Mouse (Mus musculus): ENCODE measurements around the gene Irx1. TPM values are rescaled to one million over a fixed set of nuclear protein-coding genes. Genes with fewer than 3 reads are reported as not detected.

Gene Irx1
- 0.03 and 0.04 TPM in 2 replicates for polyA plus RNA-seq (2012; rRNA removed)

GRCm38 (mm10) chr13:71963356-71964351 is at the start of gene Irx1:
Gene Irx1 (minus strand): TSS chr13:71963723.
- DNase-seq (ENCODE audit: low spot score): no peak

DNA sequence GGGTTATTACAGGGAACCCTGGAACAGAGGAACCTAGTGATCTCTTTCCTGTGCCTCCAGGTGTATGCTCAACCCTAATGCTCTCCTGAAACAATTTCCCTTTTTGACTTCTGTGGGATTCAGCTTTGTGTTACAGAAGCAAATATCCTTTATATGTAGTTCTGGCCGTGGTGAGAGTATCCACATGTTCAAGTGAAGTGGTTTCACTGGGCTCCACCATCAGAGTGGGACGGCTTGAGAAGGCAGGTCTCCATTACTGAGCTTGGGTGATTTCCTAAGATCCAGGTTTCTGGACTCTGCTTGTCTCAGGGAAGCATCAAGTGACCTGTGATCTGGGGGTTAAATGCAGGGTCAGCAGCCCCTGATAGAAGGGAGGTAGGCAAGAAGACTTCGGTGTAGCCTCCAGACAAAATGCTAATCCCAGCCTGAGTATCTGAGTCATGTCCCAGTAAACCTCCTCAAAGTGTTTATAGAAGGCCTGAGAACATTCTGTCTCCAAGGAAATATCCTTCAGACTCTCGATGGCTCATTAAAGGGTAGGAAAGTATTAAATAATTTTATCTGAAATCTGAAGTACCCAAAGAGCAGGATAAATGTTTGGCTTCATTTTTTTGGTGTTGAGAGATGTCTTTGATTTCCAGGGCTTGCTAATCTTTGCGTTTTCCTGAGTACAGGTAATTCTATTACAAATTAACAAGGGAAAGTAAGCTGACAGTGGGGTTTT is 16.6 kb upstream of the Irx1 start:
- DNase-seq (ENCODE audit: low spot score): no peak

GRCm38 (mm10) chr13:71975753-71976152 is 12.2 kb upstream of the Irx1 start:
- DNase-seq (ENCODE audit: low spot score): no peak

DNA sequence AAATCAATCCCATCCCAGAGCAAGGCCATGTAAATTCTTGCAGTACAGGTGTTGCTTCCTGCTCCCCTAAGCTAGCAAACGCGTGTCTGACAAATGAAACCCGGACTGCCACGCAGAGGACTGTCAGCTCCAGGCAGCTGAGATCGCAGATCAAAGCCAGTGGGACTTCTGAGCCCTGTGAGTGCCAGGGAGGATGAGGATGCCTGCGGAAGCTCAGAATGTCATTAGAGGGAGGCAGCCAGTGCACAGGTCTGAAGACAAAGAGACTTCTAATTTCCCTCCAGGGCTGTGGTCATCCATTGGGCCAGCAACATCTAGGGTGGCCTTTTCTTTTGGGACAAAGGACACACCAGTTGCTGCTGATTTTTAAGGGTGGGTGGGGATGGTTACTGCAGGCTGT is 4.8 kb upstream of the Irx1 start:
- no peak for DNase-seq (ENCODE audit: low spot score)

GRCm38 (mm10) chr13:71967341-71968250 is 4.1 kb upstream of the Irx1 start:
- DNase-seq (ENCODE audit: low spot score): no peak

GRCm38 (mm10) chr13:71966631-71967030 is 3.1 kb upstream of the Irx1 start:
- no peak for DNase-seq (ENCODE audit: low spot score)

GRCm38 (mm10) chr13:71964366-71964765 is 843 bp upstream of the Irx1 start:
- DNase-seq (ENCODE audit: low spot score): no peak

DNA sequence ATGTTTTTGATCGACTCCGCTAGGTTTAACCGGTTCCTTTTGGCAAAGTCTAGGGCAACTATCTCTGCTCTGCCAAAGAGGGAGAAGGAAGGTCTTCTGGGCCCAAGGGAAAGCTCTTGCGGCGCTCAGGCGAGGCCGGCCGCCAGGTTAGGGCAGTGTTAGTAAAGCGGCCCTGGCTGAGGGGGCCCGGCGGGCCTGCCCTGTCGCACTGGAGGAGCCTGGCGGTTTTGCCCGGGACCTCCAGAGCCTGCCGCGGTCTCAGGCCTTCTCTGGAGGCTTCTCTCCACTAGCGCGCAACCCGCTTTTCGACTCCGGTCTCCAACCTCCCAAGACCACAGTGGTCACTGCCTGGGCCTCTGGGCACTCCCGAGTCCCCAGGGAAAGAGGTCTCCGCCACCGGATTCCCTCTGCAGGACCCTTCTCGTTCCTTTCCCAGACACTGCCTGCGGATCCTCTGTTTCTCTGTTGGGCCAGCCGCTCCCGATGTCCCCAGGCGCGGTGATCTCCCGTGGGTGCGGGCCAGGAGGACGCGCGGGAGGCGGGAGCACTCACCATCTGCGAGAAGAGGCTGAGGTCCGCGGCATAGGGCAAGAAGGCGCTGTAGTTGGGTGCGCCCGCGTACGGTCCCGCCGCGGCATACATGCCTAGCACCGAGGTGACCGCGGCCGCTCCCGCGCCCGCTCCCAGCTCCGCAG is 715 bp downstream of the Irx1 start:
- DNase-seq (ENCODE audit: low spot score): no peak

- DNase-seq (ENCODE audit: low spot score): no peak
These were observed 1.4 kb downstream of the Irx1 start for GRCm38 (mm10) chr13:71961891-71962660.

- DNase-seq (ENCODE audit: low spot score): no peak
These were observed 2.4 kb downstream of the Irx1 start for GRCm38 (mm10) chr13:71960846-71961735.

DNA sequence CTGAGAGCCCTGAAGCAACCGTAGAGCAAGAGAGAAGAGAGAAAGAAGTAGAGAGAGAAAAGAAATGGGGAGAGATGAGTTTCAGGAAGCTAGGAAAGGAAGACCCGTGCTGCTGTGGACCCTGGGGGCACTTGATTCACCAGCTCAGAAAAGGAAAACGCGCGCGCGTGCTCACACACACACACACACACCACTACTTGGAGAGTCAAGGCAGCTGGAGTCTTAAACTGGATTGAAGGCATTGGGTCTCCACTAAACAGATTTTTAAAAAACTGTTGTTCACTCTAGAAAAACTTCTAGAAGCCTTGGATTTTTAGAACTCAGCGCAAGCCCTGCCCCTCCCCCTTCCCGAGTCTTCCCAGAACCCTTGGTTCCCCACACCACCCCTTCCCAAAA is 3.2 kb downstream of the Irx1 start:
- no peak for DNase-seq (ENCODE audit: low spot score)

DNA sequence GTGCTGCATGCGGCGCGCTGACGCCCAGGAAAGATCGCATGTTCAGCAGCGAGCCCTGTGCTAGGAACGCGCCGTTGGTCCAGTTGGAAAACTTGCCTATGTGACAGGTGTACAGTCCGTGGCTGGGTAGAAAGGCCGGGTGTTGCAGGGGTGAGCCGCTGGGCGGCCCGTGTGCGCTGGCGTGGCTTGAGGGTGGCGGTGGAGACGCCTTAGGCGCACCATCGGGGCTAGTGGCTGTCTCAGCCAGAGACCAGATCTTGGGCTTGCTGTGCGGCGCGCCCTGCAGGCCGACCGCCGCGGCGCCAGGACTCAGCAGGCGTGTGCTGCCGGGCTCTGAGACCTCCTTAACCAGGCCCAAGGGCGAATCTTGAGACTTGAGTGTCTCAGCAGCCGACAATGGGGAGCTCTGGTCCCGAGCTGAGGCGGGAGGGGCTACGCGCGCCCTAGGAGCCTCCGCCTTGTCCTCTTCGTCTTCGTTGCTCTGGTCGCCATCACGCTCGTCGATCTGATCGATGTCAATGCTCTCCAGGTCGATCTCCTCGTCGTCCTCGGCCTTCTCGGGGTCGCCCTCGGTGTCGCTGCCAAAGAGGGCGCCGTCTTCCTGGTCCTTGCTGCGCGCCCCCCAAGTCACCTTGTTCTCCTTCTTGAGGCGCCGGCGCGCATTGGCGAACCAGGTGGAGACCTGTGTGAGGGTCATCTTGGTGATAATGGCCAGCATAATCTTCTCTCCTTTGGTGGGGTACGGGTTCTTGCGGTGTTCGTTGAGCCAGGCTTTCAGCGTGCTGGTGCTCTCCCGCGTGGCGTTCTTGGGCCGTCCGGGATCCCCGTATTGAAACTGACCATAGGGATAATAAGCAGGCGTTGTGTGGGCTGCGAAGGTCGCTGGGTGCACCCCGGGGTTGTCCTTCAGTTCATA is 3.9 kb downstream of the Irx1 start:
- no peak for DNase-seq (ENCODE audit: low spot score)

DNA sequence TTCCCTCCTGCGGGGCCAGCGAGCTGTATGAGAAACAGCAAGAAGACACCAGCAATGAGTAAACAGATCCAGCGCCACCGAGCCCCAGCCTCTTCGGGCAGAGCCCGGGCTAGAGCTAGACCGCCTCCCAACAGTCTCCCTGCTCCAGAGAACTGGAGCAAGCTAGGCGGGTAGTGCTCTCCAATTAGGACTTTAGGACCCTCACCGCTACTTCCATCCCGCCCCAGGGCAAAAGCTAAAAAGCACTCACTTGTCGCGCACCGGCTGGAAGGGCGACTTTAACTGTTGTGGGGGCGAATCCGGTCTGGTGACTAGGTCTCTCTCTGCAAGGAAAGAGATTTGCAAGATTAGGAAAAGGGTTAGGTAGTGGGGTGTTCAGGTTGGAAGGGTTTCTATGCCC is 4.9 kb downstream of the Irx1 start:
- no peak for DNase-seq (ENCODE audit: low spot score)

DNA sequence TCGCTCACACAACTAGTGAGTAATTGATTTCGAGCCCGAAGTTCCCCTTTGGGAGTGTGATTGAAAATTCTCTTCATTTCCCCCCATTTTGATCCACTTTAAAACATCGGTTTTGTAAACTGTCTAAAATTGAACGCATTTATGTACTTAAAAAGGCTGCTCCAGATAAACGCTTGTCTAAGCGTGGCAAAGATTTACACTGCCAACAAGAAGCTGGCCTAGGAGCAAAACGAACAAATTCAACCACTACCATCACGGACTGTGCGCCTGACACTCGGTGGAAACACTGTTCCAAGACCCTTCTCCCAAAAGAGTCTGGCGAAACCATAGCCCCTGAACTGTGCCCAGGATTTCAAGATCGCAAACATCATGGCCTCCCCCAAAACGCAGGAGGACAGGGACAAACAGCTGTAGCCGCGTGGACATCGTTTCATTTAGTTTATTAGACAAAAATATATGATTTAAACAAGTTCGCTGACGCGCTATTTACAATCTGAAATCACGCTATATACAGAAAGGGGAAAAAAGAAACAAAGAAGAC is 5.6 kb downstream of the Irx1 start:
- no peak for DNase-seq (ENCODE audit: low spot score)

DNA sequence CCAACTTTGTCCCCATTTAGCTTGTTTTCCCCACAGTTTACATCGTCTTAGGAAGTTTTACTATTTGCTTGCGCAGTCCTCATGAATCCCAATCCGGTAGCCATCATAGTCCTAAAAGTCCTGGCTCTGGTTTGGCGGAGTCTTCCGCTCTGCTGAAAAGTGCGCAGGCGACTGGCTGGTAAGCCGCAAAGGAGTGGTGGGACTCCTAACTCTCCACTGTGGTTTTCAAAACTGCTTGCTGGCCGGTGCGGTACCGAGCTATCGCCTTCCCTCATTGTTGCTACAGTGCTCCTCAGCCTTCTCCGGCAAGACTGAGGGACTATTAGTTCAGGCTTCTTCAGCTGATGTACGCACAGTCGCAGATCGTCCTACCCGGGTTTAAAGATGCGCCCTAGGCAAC is 6.4 kb downstream of the Irx1 start:
- no peak for DNase-seq (ENCODE audit: low spot score)

DNA sequence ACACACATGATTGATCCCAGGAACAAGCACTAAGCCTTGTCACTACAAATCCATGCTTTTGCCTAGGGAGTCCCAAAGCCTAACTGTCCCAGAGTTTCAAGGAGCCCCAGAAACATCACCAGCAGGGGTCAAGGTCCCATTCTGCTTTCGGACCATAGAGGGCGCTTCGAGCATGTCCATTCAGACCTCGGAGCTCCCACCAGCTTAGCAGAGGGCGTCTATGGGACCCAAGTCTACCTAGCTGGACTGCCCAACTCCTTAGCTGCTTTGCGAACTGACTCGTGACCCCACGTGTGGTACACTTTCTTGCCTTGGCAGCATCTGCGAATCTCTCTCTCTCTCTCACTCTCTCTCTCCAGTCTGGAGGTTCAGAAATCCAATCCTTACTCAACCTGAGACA is 7.0 kb downstream of the Irx1 start:
- DNase-seq (ENCODE audit: low spot score): no peak

DNA sequence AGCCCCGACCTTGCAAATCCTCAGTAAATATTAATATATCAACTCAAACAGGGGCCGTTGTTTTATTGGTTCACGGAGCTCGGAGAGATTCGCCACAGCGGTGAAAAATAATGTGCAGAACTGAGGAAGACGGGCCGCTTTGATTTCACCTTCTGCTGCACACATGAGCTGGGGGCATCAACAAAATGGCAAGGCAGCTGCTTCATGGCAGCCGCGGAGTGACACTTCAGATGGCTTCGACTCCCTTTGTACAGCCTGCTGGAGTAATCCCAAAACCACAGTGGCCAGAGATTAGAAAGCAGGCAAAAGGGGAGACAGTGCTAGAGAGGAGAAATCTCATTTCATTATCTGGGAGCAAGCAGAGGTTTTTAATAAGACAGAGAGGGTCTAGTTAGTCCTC is 11.6 kb downstream of the Irx1 start:
- DNase-seq (ENCODE audit: low spot score): no peak

- no peak for DNase-seq (ENCODE audit: low spot score)
These were observed 13.7 kb downstream of the Irx1 start for GRCm38 (mm10) chr13:71949859-71950258.
